Mouse (Mus musculus): ENCODE data around the gene Smpdl3a. TPM values are rescaled to one million over a fixed set of nuclear protein-coding genes. Genes with fewer than 3 reads are reported as not detected.

The Smpdl3a gene
- polyA plus RNA-seq, 1 experiment from 2014 or later: 24.3 TPM

DNA sequence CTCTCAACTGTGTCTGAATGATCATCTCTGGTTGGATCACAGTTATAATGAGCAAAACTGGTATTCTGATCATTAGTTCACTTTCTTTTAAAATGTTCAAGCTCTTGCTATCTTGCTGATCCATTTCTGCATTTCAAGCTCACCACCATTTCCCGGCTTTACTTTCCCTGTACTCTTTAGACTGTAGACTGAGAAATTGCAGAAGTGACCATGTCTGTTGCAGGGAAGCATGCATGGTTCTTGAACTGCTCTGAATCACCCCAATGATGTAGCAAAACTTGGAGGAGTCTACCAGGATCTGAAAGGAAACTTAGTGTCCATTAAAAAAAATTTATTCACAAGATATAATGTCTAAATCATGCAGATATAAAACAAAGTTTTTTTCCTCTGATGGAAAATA lies 1.2 kb upstream of the Smpdl3a start:
- Histone ChIP-seq H3K27me3 (no peaks in the 10 kb centered on the region), H3K4me1 (peaks cover 10% of the 10 kb centered on the region), H3K27ac (no peak overlapping the region), H3K9me3 (no peaks in the 10 kb centered on the region), H3K4me3 (no peak overlapping the region), H3K36me3 (no peaks in the 10 kb centered on the region), H3K9ac (no peak overlapping the region), H3K4me2 (no peak overlapping the region)
- ATAC-seq (ENCODE audit: borderline replicate concordance, extremely low read depth, low FRiP score, low TSS enrichment): no peak
- 96% methylated on average over 1 of the region's 1 CpGs for WGBS

DNA sequence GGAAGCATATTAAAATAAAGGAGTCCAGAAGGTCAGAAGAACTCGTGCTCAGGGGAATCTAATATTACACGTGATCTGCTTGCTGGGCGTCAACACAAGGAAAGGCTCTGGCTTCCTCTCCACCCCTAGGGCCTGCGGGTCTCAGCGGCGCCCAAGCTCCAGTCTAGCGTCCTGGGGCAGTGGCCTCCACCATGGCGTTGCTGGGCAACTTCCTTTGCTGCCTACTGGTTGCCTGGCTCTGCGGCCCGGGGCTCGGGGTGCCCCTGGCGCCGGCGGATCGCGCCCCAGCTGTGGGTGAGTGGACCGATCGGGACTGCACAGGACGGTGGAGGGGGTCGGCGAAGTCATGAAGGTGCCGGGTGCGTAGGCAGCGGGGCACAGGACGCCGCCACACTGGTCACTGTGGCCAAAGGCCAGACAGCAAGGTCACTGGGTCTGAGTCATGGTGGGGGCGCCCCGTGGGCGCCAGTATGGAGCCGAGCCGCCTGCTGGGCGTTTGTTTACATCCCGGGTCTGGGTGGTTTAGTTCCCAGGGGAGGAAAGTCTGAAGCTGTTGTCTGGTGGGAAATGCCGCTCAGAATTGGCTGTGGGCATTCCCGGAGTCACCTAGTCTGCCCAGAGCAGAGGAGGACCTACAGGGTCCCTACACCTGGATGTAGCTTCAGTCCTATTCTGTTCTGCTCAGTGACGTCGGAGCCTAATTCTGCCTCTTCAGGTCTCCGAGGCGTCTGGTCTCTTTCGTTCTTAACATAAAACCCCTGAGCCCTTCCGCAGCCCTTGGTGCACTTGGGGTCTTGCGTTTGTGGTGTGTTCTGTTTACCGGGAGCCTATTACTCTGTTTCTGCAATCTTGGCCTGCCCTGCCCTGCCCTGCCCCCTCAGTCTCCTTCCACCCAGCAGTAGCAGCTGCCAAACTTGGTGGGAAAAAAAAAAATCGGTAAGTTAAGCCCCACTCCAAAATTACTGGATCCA lies 641 bp downstream of the Smpdl3a start:
- peaks cover 10% of the 10 kb centered on the region for H3K4me1 ChIP-seq
- H3K9me3 ChIP-seq: no peaks in the 10 kb centered on the region
- peak overlapping the region; percentile 52 for H3K4me3 ChIP-seq
- 2% methylated on average over 44 of the region's 44 CpGs for WGBS
- peak overlapping the region; percentile 5; the same call in 1 of the 2 replicates for H3K27ac ChIP-seq
- H3K9ac ChIP-seq: peak overlapping the region; percentile 54
- no peaks in the 10 kb centered on the region for H3K27me3 ChIP-seq
- peak overlapping the region; percentile 88 for H3K4me2 ChIP-seq
- H3K36me3 ChIP-seq: no peaks in the 10 kb centered on the region
- ATAC-seq (ENCODE audit: borderline replicate concordance, extremely low read depth, low FRiP score, low TSS enrichment): peak; percentile 79

DNA sequence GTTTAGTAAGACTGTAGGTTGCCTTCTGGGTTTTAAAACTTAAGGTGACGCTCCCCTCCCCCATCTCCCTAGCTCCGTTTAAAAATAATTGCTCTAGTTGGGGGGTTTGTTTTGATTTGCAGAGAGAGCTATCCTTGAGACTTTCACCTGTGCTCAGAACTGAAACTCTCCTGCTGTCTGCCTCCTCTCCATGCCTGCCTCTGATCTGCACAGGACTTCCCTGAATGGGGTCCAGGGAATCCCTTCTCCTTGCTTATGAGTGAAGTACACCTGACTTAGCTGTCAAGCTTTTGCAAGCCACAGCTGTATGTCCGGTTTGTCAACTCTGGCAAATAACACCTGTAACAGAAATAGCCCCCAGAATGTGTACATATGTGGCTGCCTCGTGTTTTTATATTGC lies 1.4 kb downstream of the Smpdl3a start:
- Histone ChIP-seq H3K4me1 (peaks cover 10% of the 10 kb centered on the region), H3K27ac (0 out of 2 replicates have a peak overlapping the region, but pooled peaks have one; percentile 4), H3K36me3 (no peaks in the 10 kb centered on the region), H3K27me3 (no peaks in the 10 kb centered on the region), H3K9me3 (no peaks in the 10 kb centered on the region), H3K9ac (peak overlapping the region; percentile 54; the same call in 1 of the 2 replicates), H3K4me2 (peak overlapping the region; percentile 88), H3K4me3 (peak overlapping the region; percentile 52)
- WGBS: 23% methylated on average over 4 of the region's 4 CpGs
- no peak for ATAC-seq (ENCODE audit: borderline replicate concordance, extremely low read depth, low FRiP score, low TSS enrichment)

DNA sequence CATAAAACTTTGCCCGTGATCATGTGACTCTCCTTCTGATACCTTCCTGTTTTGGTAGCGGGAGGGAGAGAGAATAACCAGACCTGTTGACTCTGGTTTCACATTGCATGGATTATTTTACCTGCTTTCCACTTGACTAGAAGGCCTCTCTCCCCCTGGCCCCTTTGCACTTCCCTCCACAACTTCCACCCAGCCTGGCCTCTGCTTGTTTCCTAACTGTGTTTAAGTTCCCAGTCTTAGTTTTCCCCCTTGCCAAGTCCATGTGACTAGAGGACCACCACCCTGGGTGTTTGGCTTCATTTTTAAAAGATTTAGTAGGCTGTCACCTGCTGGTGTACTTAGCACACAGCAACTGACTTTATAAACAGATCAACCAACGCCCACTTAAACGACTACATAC lies 1.9 kb downstream of the Smpdl3a start:
- Histone ChIP-seq H3K36me3 (no peaks in the 10 kb centered on the region), H3K9me3 (no peaks in the 10 kb centered on the region), H3K27ac (0 out of 2 replicates have a peak overlapping the region, but pooled peaks have one; percentile 4), H3K4me1 (peaks cover 10% of the 10 kb centered on the region), H3K27me3 (no peaks in the 10 kb centered on the region), H3K9ac (no peak overlapping the region), H3K4me2 (peak overlapping the region; percentile 88), H3K4me3 (no peak overlapping the region)
- WGBS: 38% methylated on average over 4 of the region's 4 CpGs
- ATAC-seq (ENCODE audit: borderline replicate concordance, extremely low read depth, low FRiP score, low TSS enrichment): no peak

DNA sequence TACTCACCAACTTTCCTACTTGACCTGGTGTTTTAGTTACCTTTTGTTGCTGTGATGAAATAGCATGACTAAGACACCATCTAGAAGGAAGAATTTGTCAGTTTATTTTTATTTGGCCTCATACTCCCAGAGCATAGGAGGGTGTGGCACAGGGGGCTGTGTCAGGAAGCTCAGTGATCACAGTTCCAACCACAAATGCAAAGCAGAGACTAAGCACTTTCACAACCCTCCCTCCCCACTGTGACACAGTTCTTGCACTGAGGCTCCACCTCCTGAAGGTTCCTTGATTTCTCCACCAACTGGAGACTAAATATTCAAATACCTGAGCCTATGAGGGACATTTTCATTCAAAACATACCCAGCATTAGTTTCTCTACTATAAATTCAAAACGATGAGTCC lies 5.4 kb downstream of the Smpdl3a start:
- H3K9me3 ChIP-seq: no peaks in the 10 kb centered on the region
- no peak overlapping the region for H3K27ac ChIP-seq
- no peak overlapping the region for H3K4me3 ChIP-seq
- no peak for ATAC-seq (ENCODE audit: borderline replicate concordance, extremely low read depth, low FRiP score, low TSS enrichment)
- no peaks in the 10 kb centered on the region for H3K27me3 ChIP-seq
- H3K36me3 ChIP-seq: no peaks in the 10 kb centered on the region
- no peak overlapping the region for H3K9ac ChIP-seq
- H3K4me2 ChIP-seq: no peak overlapping the region
- peaks cover 10% of the 10 kb centered on the region for H3K4me1 ChIP-seq
- 91% methylated on average over 1 of the region's 1 CpGs for WGBS

DNA sequence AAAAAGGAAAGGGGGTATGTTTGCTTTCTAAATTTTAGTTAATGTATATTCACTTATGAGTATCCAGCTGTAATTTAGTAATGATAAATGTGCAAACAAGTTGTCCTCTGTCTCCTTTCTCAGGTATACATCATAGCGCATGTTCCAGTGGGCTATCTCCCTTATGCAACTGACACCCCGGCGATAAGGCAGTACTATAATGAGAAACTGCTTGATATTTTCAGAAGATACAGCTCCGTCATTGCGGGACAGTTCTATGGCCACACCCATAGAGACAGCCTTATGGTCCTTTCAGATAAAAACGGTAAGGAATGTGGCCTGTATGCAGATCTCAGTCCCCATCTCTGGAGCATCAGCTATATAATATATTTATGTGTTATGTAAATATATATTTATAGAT lies 13.6 kb downstream of the Smpdl3a start:
- Histone ChIP-seq H3K4me1 (no peaks in the 10 kb centered on the region), H3K4me2 (no peak overlapping the region), H3K4me3 (no peak overlapping the region), H3K36me3 (no peaks in the 10 kb centered on the region), H3K27ac (no peak overlapping the region), H3K9me3 (no peaks in the 10 kb centered on the region), H3K9ac (no peak overlapping the region), H3K27me3 (no peaks in the 10 kb centered on the region)
- no peak for ATAC-seq (ENCODE audit: borderline replicate concordance, extremely low read depth, low FRiP score, low TSS enrichment)
- 88% methylated on average over 6 of the region's 6 CpGs for WGBS

DNA sequence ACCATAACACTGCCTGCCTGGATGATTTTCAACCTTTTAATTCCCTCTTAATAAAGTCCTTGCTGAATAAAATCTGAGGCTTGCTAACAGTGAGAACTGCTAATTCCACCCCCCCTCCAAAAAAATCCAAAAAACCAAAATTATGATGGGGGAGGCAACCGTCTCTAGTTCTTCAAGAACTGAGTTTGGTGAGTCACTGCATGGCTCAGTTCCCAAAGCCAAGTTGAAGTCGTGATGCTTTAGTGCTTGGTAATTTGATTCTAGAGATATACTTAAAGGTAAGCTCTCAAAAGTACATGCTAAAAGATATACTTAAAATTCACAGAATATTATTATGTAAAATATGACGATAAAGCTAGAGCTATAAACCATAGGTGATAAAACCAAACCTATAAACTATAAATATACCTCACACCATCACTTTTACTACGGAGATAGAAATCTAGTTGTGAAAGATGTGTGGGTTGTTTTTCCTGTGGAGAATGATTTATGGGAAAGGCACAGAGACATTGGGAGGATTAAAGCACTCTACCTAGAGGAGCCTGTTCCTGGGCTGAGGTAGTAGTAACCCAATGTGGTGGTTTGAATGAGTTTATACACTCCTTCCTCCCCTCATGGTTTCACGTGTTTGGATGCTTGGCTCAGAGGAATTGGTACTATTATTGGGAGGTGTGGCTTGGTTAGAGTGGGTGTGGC lies 18.2 kb downstream of the Smpdl3a start:
- 71% methylated on average over 5 of the region's 5 CpGs for WGBS
- H3K36me3 ChIP-seq: no peaks in the 10 kb centered on the region
- no peaks in the 10 kb centered on the region for H3K9me3 ChIP-seq
- H3K4me2 ChIP-seq: no peak overlapping the region
- no peaks in the 10 kb centered on the region for H3K4me1 ChIP-seq
- H3K27ac ChIP-seq: no peak overlapping the region
- ATAC-seq (ENCODE audit: borderline replicate concordance, extremely low read depth, low FRiP score, low TSS enrichment): no peak
- no peak overlapping the region for H3K9ac ChIP-seq
- no peak overlapping the region for H3K4me3 ChIP-seq
- H3K27me3 ChIP-seq: no peaks in the 10 kb centered on the region

DNA sequence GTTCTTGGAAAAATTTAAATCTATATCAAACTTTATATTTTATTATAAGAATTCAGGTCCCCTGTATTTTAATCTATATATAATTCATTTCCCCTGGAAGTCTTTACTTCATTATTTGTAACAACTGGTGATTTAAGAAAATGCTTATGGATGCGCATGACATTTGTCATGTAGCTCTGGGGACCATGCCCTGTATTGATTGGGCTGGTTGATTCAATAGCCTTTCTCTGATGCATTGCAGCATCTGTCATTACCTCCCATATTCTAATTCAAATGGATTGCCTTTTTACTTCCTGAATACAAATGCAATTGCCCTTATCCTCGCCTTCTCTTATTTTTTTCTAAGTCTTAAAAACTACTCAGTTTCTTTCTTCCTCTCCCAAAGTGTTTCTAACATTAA lies 20.2 kb downstream of the Smpdl3a start:
- no peaks in the 10 kb centered on the region for H3K27me3 ChIP-seq
- WGBS: 88% methylated on average over 2 of the region's 2 CpGs
- no peaks in the 10 kb centered on the region for H3K4me1 ChIP-seq
- H3K9me3 ChIP-seq: no peaks in the 10 kb centered on the region
- H3K36me3 ChIP-seq: no peaks in the 10 kb centered on the region
- no peak for ATAC-seq (ENCODE audit: borderline replicate concordance, extremely low read depth, low FRiP score, low TSS enrichment)
- no peak overlapping the region for H3K9ac ChIP-seq
- H3K27ac ChIP-seq: no peak overlapping the region
- H3K4me2 ChIP-seq: no peak overlapping the region
- H3K4me3 ChIP-seq: no peak overlapping the region

DNA sequence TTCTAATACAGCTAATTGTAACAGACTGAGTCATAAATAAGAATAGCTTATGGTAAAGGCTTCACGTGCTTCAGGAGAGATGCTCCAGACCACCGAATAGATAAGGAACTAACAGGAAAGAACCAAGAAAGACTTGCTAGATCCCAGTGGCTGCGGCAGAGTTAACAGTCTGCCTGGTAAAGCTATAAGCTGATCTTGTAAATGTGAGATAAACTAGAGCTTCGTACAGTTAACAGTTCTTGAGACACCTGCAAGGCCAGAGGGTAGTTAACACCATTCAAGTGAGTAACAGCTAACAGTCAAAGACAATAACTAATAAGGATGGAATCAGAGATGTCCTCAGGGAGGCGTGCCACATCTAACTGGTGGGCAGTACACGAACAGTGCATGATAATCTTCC lies 21.7 kb downstream of the Smpdl3a start:
- no peaks in the 10 kb centered on the region for H3K9me3 ChIP-seq
- 74% methylated on average over 6 of the region's 6 CpGs for WGBS
- H3K4me3 ChIP-seq: no peak overlapping the region
- no peak overlapping the region for H3K9ac ChIP-seq
- no peak overlapping the region for H3K27ac ChIP-seq
- no peak overlapping the region for H3K4me2 ChIP-seq
- H3K4me1 ChIP-seq: no peaks in the 10 kb centered on the region
- ATAC-seq (ENCODE audit: borderline replicate concordance, extremely low read depth, low FRiP score, low TSS enrichment): no peak
- H3K27me3 ChIP-seq: no peaks in the 10 kb centered on the region
- no peaks in the 10 kb centered on the region for H3K36me3 ChIP-seq

DNA sequence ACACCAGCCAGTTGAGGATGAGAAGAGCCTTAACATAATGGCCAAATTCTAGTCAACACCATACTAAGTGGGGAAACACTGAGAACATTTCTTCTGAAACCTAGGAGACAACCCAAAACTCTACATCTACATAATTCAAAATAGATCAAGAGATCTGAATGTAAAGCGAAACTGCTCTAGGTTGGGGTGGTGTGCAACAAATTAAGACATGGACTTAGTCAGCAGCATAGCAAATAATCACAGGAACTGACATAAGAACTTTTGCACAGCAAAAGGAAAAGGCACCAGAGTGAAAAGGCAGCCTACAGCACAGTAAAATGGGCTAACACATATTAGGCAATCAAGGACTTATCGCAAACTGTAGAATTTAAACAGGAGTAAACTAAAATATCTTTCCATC lies 25.1 kb downstream of the Smpdl3a start:
- H3K27me3 ChIP-seq: no peaks in the 10 kb centered on the region
- no peak overlapping the region for H3K9ac ChIP-seq
- no peaks in the 10 kb centered on the region for H3K36me3 ChIP-seq
- no peak overlapping the region for H3K4me3 ChIP-seq
- 85% methylated on average over 2 of the region's 2 CpGs for WGBS
- ATAC-seq (ENCODE audit: borderline replicate concordance, extremely low read depth, low FRiP score, low TSS enrichment): no peak
- H3K4me2 ChIP-seq: no peak overlapping the region
- H3K4me1 ChIP-seq: no peaks in the 10 kb centered on the region
- H3K27ac ChIP-seq: no peak overlapping the region
- no peaks in the 10 kb centered on the region for H3K9me3 ChIP-seq

DNA sequence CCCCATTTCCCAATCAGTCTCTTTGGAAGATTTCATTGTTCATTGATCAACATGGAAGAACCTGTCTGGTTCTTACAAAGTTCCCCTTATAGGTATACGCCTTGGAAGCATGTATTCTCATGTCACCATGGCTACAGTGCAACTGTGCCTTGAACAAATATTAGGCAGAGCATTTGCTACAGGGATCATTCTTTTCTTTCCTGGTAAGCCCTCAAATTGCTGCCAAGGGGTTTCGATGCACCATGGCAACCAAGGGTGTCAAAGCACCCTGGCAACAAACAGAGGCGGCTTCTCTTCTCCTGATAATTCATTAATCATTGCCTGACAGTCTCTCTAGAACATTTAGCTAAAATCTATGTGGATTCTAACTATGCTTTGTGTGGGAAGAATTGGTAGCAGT lies 28.3 kb downstream of the Smpdl3a start:
- no peak overlapping the region for H3K9ac ChIP-seq
- H3K4me2 ChIP-seq: no peak overlapping the region
- no peak overlapping the region for H3K27ac ChIP-seq
- H3K36me3 ChIP-seq: no peaks in the 10 kb centered on the region
- H3K9me3 ChIP-seq: no peaks in the 10 kb centered on the region
- H3K4me3 ChIP-seq: no peak overlapping the region
- no peaks in the 10 kb centered on the region for H3K27me3 ChIP-seq
- 26% methylated on average over 3 of the region's 3 CpGs for WGBS
- no peak for ATAC-seq (ENCODE audit: borderline replicate concordance, extremely low read depth, low FRiP score, low TSS enrichment)
- no peaks in the 10 kb centered on the region for H3K4me1 ChIP-seq

DNA sequence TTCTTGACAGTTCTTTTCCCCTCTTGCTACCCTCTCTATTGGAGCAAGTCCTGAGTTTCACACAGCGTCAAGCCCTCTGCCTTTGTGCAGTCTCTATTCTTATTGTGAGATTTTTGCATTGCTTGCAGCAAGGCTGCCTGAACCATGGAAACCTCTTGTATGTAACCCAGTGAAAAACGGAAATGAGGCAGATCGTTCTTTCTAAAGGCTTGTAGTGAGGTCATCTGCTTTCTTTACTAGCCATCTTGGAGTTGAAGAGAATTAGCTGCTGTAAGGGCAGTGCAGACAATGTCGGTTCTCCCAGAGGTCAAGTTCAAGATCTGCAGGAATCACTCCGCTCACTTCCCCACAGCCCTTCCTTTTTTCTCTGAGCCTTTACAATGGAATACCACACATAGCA lies 34.5 kb downstream of the Smpdl3a start:
- no peak overlapping the region for H3K4me2 ChIP-seq
- ATAC-seq (ENCODE audit: borderline replicate concordance, extremely low read depth, low FRiP score, low TSS enrichment): no peak
- H3K27ac ChIP-seq: no peak overlapping the region
- no peaks in the 10 kb centered on the region for H3K4me1 ChIP-seq
- no peaks in the 10 kb centered on the region for H3K27me3 ChIP-seq
- no peak overlapping the region for H3K9ac ChIP-seq
- WGBS: 74% methylated on average over 5 of the region's 5 CpGs
- H3K9me3 ChIP-seq: no peaks in the 10 kb centered on the region
- no peak overlapping the region for H3K4me3 ChIP-seq
- H3K36me3 ChIP-seq: no peaks in the 10 kb centered on the region

Data from lung, embryonic 15.5 days (tissue).